Mouse (Mus musculus) myocyte (in vitro differentiated cells): ENCODE measurements at regions not wholly inside any gene's neighbourhood (a gene's known extent, or its start where the extent isn't known, plus 50 kb on each side); places are given as distances from the start of the nearest gene placed in this dataset.

Experiments
- CEBPB ChIP-seq: IDR thresholded peaks from 2 replicates; pipeline ENCODE4 v1.6.1; 2011; ENCODE audit warnings: mild to moderate bottlenecking, moderate library complexity; ENCODE audit not compliant: poor library complexity, insufficient read depth, severe bottlenecking
- MAX ChIP-seq: IDR thresholded peaks from one replicate; pipeline ENCODE4 v1.6.1; 2011; ENCODE audit warnings: low read depth, mild to moderate bottlenecking, control low read depth
- MYOD1 ChIP-seq, 3 experiments: IDR thresholded peaks; one replicate each; pipeline ENCODE4 v1.6.1; 2011; ENCODE audit warnings: control low read depth in 2 of 3, low read depth in 2 of 3, mild to moderate bottlenecking in 2 of 3, moderate library complexity in 1 of 3; ENCODE audit not compliant: insufficient read length in 2 of 3, control insufficient read depth in 1 of 3
- POLR2A ChIP-seq: IDR thresholded peaks from one replicate; pipeline ENCODE4 v1.6.1; 2011; ENCODE audit warnings: low read depth, mild to moderate bottlenecking, control low read depth, moderate library complexity; ENCODE audit not compliant: insufficient read length
- TCF12 ChIP-seq: IDR thresholded peaks from one replicate; pipeline ENCODE4 v1.6.1; 2011; ENCODE audit warnings: mild to moderate bottlenecking, control low read depth; ENCODE audit not compliant: poor library complexity, insufficient read depth, severe bottlenecking

- TF ChIP-seq CEBPB (no peak), MYOD1 (IDR thresholded peaks at IDR 0.05; ENCODE audit: control insufficient read depth in 1 of 3, insufficient read length in 2 of 3, low read depth in 2 of 3) (no peak), MAX (no peak), POLR2A (no peak), TCF12 (no peak)
Measured at GRCm38 (mm10) chr12:78118131-78118530, 75.9 kb upstream of the Gm6657 start.
